Mouse (Mus musculus): ENCODE results near the gene Akap2. TPM values are rescaled to one million over a fixed set of nuclear protein-coding genes. Genes with fewer than 3 reads are reported as not detected.

Akap2 gene
- polyA plus RNA-seq, 1 experiment from 2014 or later: 1.5 TPM

GRCm38 (mm10) chr4:57703574-57704470 lies 13.6 kb upstream of the Akap2 start:
- WGBS (ENCODE audit: insufficient replicate concordance): 62% methylated on average over 11 of the region's 11 CpGs
- no peaks in the 10 kb centered on the region for H3K36me3 ChIP-seq
- no peak for ATAC-seq (ENCODE audit: low read depth)
- H3K27me3 ChIP-seq: no peaks in the 10 kb centered on the region
- H3K4me3 ChIP-seq (replicated peaks): no peak overlapping the region
- no peaks in the 10 kb centered on the region for H3K9me3 ChIP-seq (replicated peaks)
- DNase-seq: no peak
- H3K4me1 ChIP-seq (replicated peaks): no peaks in the 10 kb centered on the region
- H3K9ac ChIP-seq: no peak overlapping the region
- no peak overlapping the region for H3K4me2 ChIP-seq
- H3K27ac ChIP-seq: no peak overlapping the region

- Histone ChIP-seq H3K36me3 (no peaks in the 10 kb centered on the region), H3K27me3 (no peaks in the 10 kb centered on the region), H3K4me2 (no peak overlapping the region), H3K4me1 (replicated peaks) (no peaks in the 10 kb centered on the region), H3K9me3 (replicated peaks) (no peaks in the 10 kb centered on the region), H3K4me3 (replicated peaks) (no peak overlapping the region), H3K27ac (no peak overlapping the region), H3K9ac (no peak overlapping the region)
- ATAC-seq (ENCODE audit: low read depth) (no peak), DNase-seq (no peak)
- WGBS (ENCODE audit: insufficient replicate concordance): 63% methylated on average over 7 of the region's 7 CpGs
Measured at GRCm38 (mm10) chr4:57704575-57704974, 12.9 kb upstream of the Akap2 start.

- no peak for DNase-seq
- H3K9me3 ChIP-seq (replicated peaks): no peaks in the 10 kb centered on the region
- ATAC-seq (ENCODE audit: low read depth): no peak
- H3K27me3 ChIP-seq: no peaks in the 10 kb centered on the region
- H3K36me3 ChIP-seq: no peaks in the 10 kb centered on the region
- no peak overlapping the region for H3K4me3 ChIP-seq (replicated peaks)
- no peak overlapping the region for H3K9ac ChIP-seq
- H3K4me2 ChIP-seq: no peak overlapping the region
- H3K27ac ChIP-seq: no peak overlapping the region
- no peaks in the 10 kb centered on the region for H3K4me1 ChIP-seq (replicated peaks)
Measured at GRCm38 (mm10) chr4:57715849-57716248, 1.6 kb upstream of the Akap2 start.

GRCm38 (mm10) chr4:57716735-57717134 lies 722 bp upstream of the Akap2 start:
- DNase-seq (no peak), ATAC-seq (ENCODE audit: low read depth) (no peak)
- H3K4me1 ChIP-seq (replicated peaks): no peaks in the 10 kb centered on the region
- no peaks in the 10 kb centered on the region for H3K36me3 ChIP-seq
- H3K9ac ChIP-seq: no peak overlapping the region
- no peak overlapping the region for H3K27ac ChIP-seq
- WGBS (ENCODE audit: insufficient replicate concordance): 66% methylated on average over 4 of the region's 4 CpGs
- H3K27me3 ChIP-seq: no peaks in the 10 kb centered on the region
- H3K9me3 ChIP-seq (replicated peaks): no peaks in the 10 kb centered on the region
- no peak overlapping the region for H3K4me3 ChIP-seq (replicated peaks)
- no peak overlapping the region for H3K4me2 ChIP-seq

- H3K4me3 ChIP-seq (replicated peaks): no peak overlapping the region
- H3K9me3 ChIP-seq (replicated peaks): no peaks in the 10 kb centered on the region
- ATAC-seq (ENCODE audit: low read depth): no peak
- 56% methylated on average over 1 of the region's 1 CpGs for WGBS (ENCODE audit: insufficient replicate concordance)
- H3K27ac ChIP-seq: no peak overlapping the region
- no peak overlapping the region for H3K4me2 ChIP-seq
- no peaks in the 10 kb centered on the region for H3K4me1 ChIP-seq (replicated peaks)
- no peaks in the 10 kb centered on the region for H3K27me3 ChIP-seq
- no peak overlapping the region for H3K9ac ChIP-seq
- H3K36me3 ChIP-seq: no peaks in the 10 kb centered on the region
- no peak for DNase-seq
Measured at GRCm38 (mm10) chr4:57719370-57719769, 1.9 kb downstream of the Akap2 start.

GRCm38 (mm10) chr4:57720869-57721361 lies 3.5 kb downstream of the Akap2 start:
- H3K27me3 ChIP-seq: no peaks in the 10 kb centered on the region
- DNase-seq: no peak
- no peak overlapping the region for H3K27ac ChIP-seq
- H3K36me3 ChIP-seq: no peaks in the 10 kb centered on the region
- WGBS (ENCODE audit: insufficient replicate concordance): 30% methylated on average over 7 of the region's 7 CpGs
- no peak overlapping the region for H3K9ac ChIP-seq
- ATAC-seq (ENCODE audit: low read depth): no peak
- no peak overlapping the region for H3K4me2 ChIP-seq
- H3K9me3 ChIP-seq (replicated peaks): no peaks in the 10 kb centered on the region
- no peak overlapping the region for H3K4me3 ChIP-seq (replicated peaks)
- no peaks in the 10 kb centered on the region for H3K4me1 ChIP-seq (replicated peaks)

- H3K36me3 ChIP-seq: no peaks in the 10 kb centered on the region
- ATAC-seq (ENCODE audit: low read depth) (no peak), DNase-seq (no peak)
- WGBS (ENCODE audit: insufficient replicate concordance): 65% methylated on average over 4 of the region's 4 CpGs
- H3K9ac ChIP-seq: no peak overlapping the region
- no peaks in the 10 kb centered on the region for H3K9me3 ChIP-seq (replicated peaks)
- no peaks in the 10 kb centered on the region for H3K27me3 ChIP-seq
- no peak overlapping the region for H3K4me2 ChIP-seq
- H3K4me3 ChIP-seq (replicated peaks): no peak overlapping the region
- H3K27ac ChIP-seq: no peak overlapping the region
- H3K4me1 ChIP-seq (replicated peaks): no peaks in the 10 kb centered on the region
Measured at GRCm38 (mm10) chr4:57722296-57722695, 4.8 kb downstream of the Akap2 start.

- H3K27me3 ChIP-seq: no peaks in the 10 kb centered on the region
- H3K4me1 ChIP-seq (replicated peaks): no peaks in the 10 kb centered on the region
- no peak overlapping the region for H3K4me2 ChIP-seq
- ATAC-seq (ENCODE audit: low read depth): no peak
- H3K9me3 ChIP-seq (replicated peaks): no peaks in the 10 kb centered on the region
- H3K4me3 ChIP-seq (replicated peaks): no peak overlapping the region
- H3K9ac ChIP-seq: no peak overlapping the region
- WGBS (ENCODE audit: insufficient replicate concordance): 54% methylated on average over 2 of the region's 2 CpGs
- no peak for DNase-seq
- H3K27ac ChIP-seq: no peak overlapping the region
- no peaks in the 10 kb centered on the region for H3K36me3 ChIP-seq
Measured at GRCm38 (mm10) chr4:57723659-57724058, 6.2 kb downstream of the Akap2 start.

- H3K27ac ChIP-seq: no peak overlapping the region
- no peaks in the 10 kb centered on the region for H3K9me3 ChIP-seq (replicated peaks)
- H3K4me1 ChIP-seq (replicated peaks): no peaks in the 10 kb centered on the region
- 52% methylated on average over 1 of the region's 1 CpGs for WGBS (ENCODE audit: insufficient replicate concordance)
- H3K9ac ChIP-seq: no peak overlapping the region
- ATAC-seq (ENCODE audit: low read depth) (no peak), DNase-seq (no peak)
- no peak overlapping the region for H3K4me3 ChIP-seq (replicated peaks)
- H3K27me3 ChIP-seq: no peaks in the 10 kb centered on the region
- no peaks in the 10 kb centered on the region for H3K36me3 ChIP-seq
- no peak overlapping the region for H3K4me2 ChIP-seq
Measured at GRCm38 (mm10) chr4:57725569-57725968, 8.1 kb downstream of the Akap2 start.

- no peak for ATAC-seq (ENCODE audit: low read depth)
- no peaks in the 10 kb centered on the region for H3K9me3 ChIP-seq (replicated peaks)
- 53% methylated on average over 4 of the region's 4 CpGs for WGBS (ENCODE audit: insufficient replicate concordance)
- no peak overlapping the region for H3K27ac ChIP-seq
- H3K4me2 ChIP-seq: no peak overlapping the region
- no peaks in the 10 kb centered on the region for H3K36me3 ChIP-seq
- H3K4me3 ChIP-seq (replicated peaks): no peak overlapping the region
- DNase-seq: no peak
- H3K9ac ChIP-seq: no peak overlapping the region
- no peaks in the 10 kb centered on the region for H3K4me1 ChIP-seq (replicated peaks)
- H3K27me3 ChIP-seq: no peaks in the 10 kb centered on the region
Measured at GRCm38 (mm10) chr4:57728611-57729183, 11.2 kb downstream of the Akap2 start.

- Histone ChIP-seq H3K4me2 (no peak overlapping the region), H3K9me3 (replicated peaks) (no peaks in the 10 kb centered on the region), H3K27ac (no peak overlapping the region), H3K4me1 (replicated peaks) (no peaks in the 10 kb centered on the region), H3K9ac (no peak overlapping the region), H3K27me3 (no peaks in the 10 kb centered on the region), H3K36me3 (no peaks in the 10 kb centered on the region), H3K4me3 (replicated peaks) (no peak overlapping the region)
- DNase-seq (no peak), ATAC-seq (ENCODE audit: low read depth) (no peak)
- 76% methylated on average over 6 of the region's 6 CpGs for WGBS (ENCODE audit: insufficient replicate concordance)
Measured at GRCm38 (mm10) chr4:57730047-57730446, 12.6 kb downstream of the Akap2 start.
